Mouse (Mus musculus) olfactory bulb, adult 2 months (tissue): ENCODE results near the gene Rnf217.

Experiments
- CTCF ChIP-seq: fragments of 200-500 bp; IDR thresholded peaks from 2 replicates; pipeline ENCODE4 v1.5.1; 2012; ENCODE audit warnings: low read depth, mild to moderate bottlenecking, low read length, moderate library complexity; ENCODE audit not compliant: insufficient read depth
- POLR2A ChIP-seq: fragments of 200-500 bp; IDR thresholded peaks from 2 replicates; pipeline ENCODE4 v1.6.1; 2012; ENCODE audit warnings: mild to moderate bottlenecking, low read depth, low read length, moderate library complexity; ENCODE audit not compliant: insufficient read depth

GRCm38 (mm10) chr10:31597886-31598285, 11.1 kb downstream of the Rnf217 start:
- TF ChIP-seq CTCF, result no peak
- no peak for TF ChIP-seq POLR2A
